Mouse (Mus musculus) liver, embryonic 13.5 days (tissue): ENCODE results near the gene Dcst2. TPM values are rescaled to one million over a fixed set of nuclear protein-coding genes. Genes with fewer than 3 reads are reported as not detected.

Experiments
- ATAC-seq: fragments of 200-750 bp; cut with Nextera tagmentation; 2 replicates; pipeline ENCODE4 v1.8.0; 2017; ENCODE audit warnings: low read depth, mild to moderate bottlenecking, moderate number of reproducible peaks, moderate library complexity
- DNase-seq: peaks from one replicate; pipeline ENCODE4 v3.0.0; 2022
- H3K27ac ChIP-seq: fragments of 300-500 bp; sonication (generic); 2 replicates; pipeline ENCODE4 v1.5.1; 2015; ENCODE audit warnings: moderate library complexity, mild to moderate bottlenecking, inconsistent platforms
- H3K27me3 ChIP-seq: fragments of 300-500 bp; sonication (generic); 2 replicates; pipeline ENCODE4 v1.6.1; 2015; ENCODE audit warnings: mild to moderate bottlenecking, inconsistent platforms
- H3K36me3 ChIP-seq: fragments of 300-500 bp; sonication (generic); 2 replicates; pipeline ENCODE4 v1.6.1; 2015; ENCODE audit warnings: mild to moderate bottlenecking, inconsistent platforms
- H3K4me1 ChIP-seq: fragments of 300-500 bp; sonication (generic); replicated peaks from 2 replicates; pipeline ENCODE4 v1.6.1; 2015; ENCODE audit warnings: inconsistent platforms
- H3K4me2 ChIP-seq: fragments of 300-500 bp; sonication (generic); 2 replicates; pipeline ENCODE4 v1.6.1; 2015; ENCODE audit warnings: inconsistent platforms, mild to moderate bottlenecking, moderate library complexity
- H3K4me3 ChIP-seq: fragments of 300-500 bp; sonication (generic); replicated peaks from 2 replicates; pipeline ENCODE4 v1.5.1; 2015; ENCODE audit warnings: mild to moderate bottlenecking, inconsistent platforms
- H3K9ac ChIP-seq: fragments of 300-500 bp; sonication (generic); 2 replicates; pipeline ENCODE4 v1.6.1; 2015; ENCODE audit warnings: mild to moderate bottlenecking, inconsistent platforms
- H3K9me3 ChIP-seq: fragments of 300-500 bp; sonication (generic); replicated peaks from 2 replicates; pipeline ENCODE4 v1.6.1; 2016; ENCODE audit warnings: inconsistent platforms
- WGBS: fragments of 180-500 bp; shearing (Covaris S2); methylation state at CpG from one replicate; pipeline ENCODE4 v1.1.7; 2015; ENCODE audit not compliant: insufficient replicate concordance; 5-methylcytosine and 5-hydroxymethylcytosine counted together
- polyA plus RNA-seq: library from polyadenylated mRNA; unstranded; fragments of >200 nt; fragmentation: Nextera tagmentation; extraction: Ambion mirVana; gene quantifications from 2 replicates; pipeline ENCODE4 v1.2.1, GENCODE M21; 2015

The Dcst2 gene
- polyA plus RNA-seq, 1 experiment from 2014 or later, result 0.08 TPM

DNA sequence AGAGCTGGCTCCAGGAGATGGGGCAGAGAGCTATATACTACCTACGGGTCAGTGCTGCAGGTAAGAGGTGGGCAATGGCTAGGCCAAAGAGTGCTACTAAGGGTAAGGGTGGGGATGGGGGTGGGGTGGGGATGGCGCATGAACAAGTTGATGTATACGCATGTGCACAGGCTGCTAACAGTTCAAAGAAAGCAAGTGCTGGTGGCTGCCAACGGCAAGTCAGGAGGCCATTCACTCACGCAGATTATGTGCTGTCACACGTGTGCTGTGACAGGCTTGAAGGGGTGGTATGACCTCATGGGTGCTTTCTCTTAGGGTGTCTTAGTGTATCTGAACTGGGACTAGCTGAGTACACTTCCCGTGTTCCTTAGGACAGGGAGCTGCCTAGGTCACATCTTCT, 39.6 kb downstream of the Dcst2 start:
- H3K27ac ChIP-seq, result no peak overlapping the region
- H3K9ac ChIP-seq, result no peak overlapping the region
- H3K4me3 ChIP-seq, result no peak overlapping the region
- peaks cover 9% of the 10 kb centered on the region for H3K4me1 ChIP-seq
- H3K4me2 ChIP-seq, result no peak overlapping the region
- H3K9me3 ChIP-seq, result no peaks in the 10 kb centered on the region
- H3K36me3 ChIP-seq, result peaks cover 53% of the 10 kb centered on the region
- WGBS, result 82% methylated on average over 7 of the region's 7 CpGs
- ATAC-seq (no peak), DNase-seq (no peak)
- H3K27me3 ChIP-seq, result no peaks in the 10 kb centered on the region

GRCm38 (mm10) chr3:89402693-89403092, 40.9 kb downstream of the Dcst2 start, which contains the start of gene Lenep:
Gene Lenep (minus strand): TSS chr3:89402793.
- Histone ChIP-seq H3K36me3 (peaks cover 64% of the 10 kb centered on the region), H3K27me3 (no peaks in the 10 kb centered on the region), H3K4me1 (0 out of 2 replicates have a peak, but pooled peaks cover 2% of the 10 kb centered on the region), H3K9ac (no peak within 1 kb of the TSS), H3K4me3 (no peak within 1 kb of the TSS), H3K4me2 (no peak within 1 kb of the TSS), H3K27ac (no peak within 1 kb of the TSS), H3K9me3 (no peaks in the 10 kb centered on the region)
- WGBS, result 66% methylated on average over 5 of the region's 5 CpGs
- DNase-seq (no peak), ATAC-seq (no peak)

DNA sequence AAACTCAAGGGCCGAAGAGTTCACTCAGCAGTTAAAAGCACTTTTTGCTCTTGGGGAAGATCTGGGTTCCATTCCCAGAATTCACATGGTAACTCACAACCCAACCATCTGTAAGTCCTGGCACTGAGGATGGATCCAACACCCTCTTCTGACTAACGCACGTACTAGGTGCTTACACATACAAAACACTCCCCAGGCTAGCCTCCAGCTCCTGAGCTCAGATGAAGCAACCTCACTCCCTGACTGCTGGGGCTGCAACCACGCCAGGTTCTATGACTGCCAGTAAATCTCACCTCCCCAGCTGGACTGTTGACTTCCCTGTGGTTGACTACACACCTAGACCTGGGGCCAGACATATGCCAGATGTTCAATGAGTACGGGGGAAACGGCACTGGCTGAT, 45.1 kb downstream of the Dcst2 start:
- peaks cover 64% of the 10 kb centered on the region for H3K36me3 ChIP-seq
- DNase-seq (no peak), ATAC-seq (no peak)
- H3K4me1 ChIP-seq, result peaks cover 24% of the 10 kb centered on the region
- no peak overlapping the region for H3K4me2 ChIP-seq
- no peaks in the 10 kb centered on the region for H3K9me3 ChIP-seq
- 81% methylated on average over 6 of the region's 6 CpGs for WGBS
- no peak overlapping the region for H3K27ac ChIP-seq
- no peaks in the 10 kb centered on the region for H3K27me3 ChIP-seq
- H3K9ac ChIP-seq, result no peak overlapping the region
- H3K4me3 ChIP-seq, result no peak overlapping the region

GRCm38 (mm10) chr3:89408448-89408847, 46.7 kb downstream of the Dcst2 start:
- Histone ChIP-seq H3K9me3 (no peaks in the 10 kb centered on the region), H3K9ac (no peak overlapping the region), H3K27me3 (no peaks in the 10 kb centered on the region), H3K27ac (no peak overlapping the region), H3K4me1 (peaks cover 31% of the 10 kb centered on the region), H3K4me2 (no peak overlapping the region), H3K36me3 (peaks cover 54% of the 10 kb centered on the region), H3K4me3 (no peak overlapping the region)
- WGBS, result 75% methylated on average over 16 of the region's 16 CpGs
- no peak for ATAC-seq
- DNase-seq, result no peak

DNA sequence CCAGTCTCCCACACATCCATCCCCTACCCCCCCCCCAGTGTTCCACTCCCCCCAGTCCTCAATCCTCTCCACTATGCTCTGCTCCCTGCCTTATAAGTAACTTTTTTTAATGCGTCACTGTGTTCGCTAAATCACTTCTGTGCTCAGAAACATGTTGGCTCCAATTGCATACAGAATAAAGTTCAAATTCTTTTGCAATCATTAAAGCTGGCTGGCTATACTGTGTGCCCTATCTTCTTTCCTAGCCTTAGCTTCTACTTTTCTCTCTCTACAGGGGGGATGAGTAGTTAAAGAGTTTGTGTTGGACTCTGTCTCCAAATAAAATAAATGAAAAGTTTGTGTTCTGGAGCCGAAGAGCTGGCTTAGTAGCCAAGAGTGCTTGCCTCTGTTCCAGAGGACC, 47.9 kb downstream of the Dcst2 start:
- no peak overlapping the region for H3K9ac ChIP-seq
- DNase-seq, result no peak
- H3K9me3 ChIP-seq, result 0 out of 2 replicates have a peak, but pooled peaks cover 2% of the 10 kb centered on the region
- 78% methylated on average over 3 of the region's 3 CpGs for WGBS
- ATAC-seq, result no peak
- no peak overlapping the region for H3K4me3 ChIP-seq
- 0 out of 2 replicates have a peak overlapping the region, but pooled peaks have one; percentile 85 for H3K4me2 ChIP-seq
- H3K36me3 ChIP-seq, result peaks cover 57% of the 10 kb centered on the region
- peaks cover 31% of the 10 kb centered on the region for H3K4me1 ChIP-seq
- no peak overlapping the region for H3K27ac ChIP-seq
- no peaks in the 10 kb centered on the region for H3K27me3 ChIP-seq

GRCm38 (mm10) chr3:89410864-89411263, 49.1 kb downstream of the Dcst2 start:
- Histone ChIP-seq H3K36me3 (peaks cover 58% of the 10 kb centered on the region), H3K4me2 (peak overlapping the region; percentile 85)
- DNase-seq, result no peak

GRCm38 (mm10) chr3:89411490-89412393, 50.0 kb downstream of the Dcst2 start, which contains the start of gene Flad1:
Gene Flad1 (minus strand): TSS chr3:89411870.
- ATAC-seq, result peak; percentile 100
- peak within 1 kb of the TSS; percentile 74 for H3K9ac ChIP-seq
- peak; percentile 97 for DNase-seq
- peak within 1 kb of the TSS; percentile 85 for H3K4me2 ChIP-seq
- H3K4me3 ChIP-seq, result peak within 1 kb of the TSS; percentile 68
- peaks cover 41% of the 10 kb centered on the region for H3K4me1 ChIP-seq
- 5% methylated on average over 28 of the region's 28 CpGs for WGBS
- peaks cover 61% of the 10 kb centered on the region for H3K36me3 ChIP-seq
- H3K27ac ChIP-seq, result peak within 1 kb of the TSS; percentile 70
- H3K27me3 ChIP-seq, result no peaks in the 10 kb centered on the region
- 0 out of 2 replicates have a peak, but pooled peaks cover 2% of the 10 kb centered on the region for H3K9me3 ChIP-seq

More at GRCm38 (mm10) chr3:89410864-89411263, 49.1 kb downstream of the Dcst2 start:
- ATAC-seq, result no peak
- no peaks in the 10 kb centered on the region for H3K27me3 ChIP-seq
- 68% methylated on average over 10 of the region's 10 CpGs for WGBS
- H3K9me3 ChIP-seq, result 0 out of 2 replicates have a peak, but pooled peaks cover 2% of the 10 kb centered on the region
- peaks cover 32% of the 10 kb centered on the region for H3K4me1 ChIP-seq
- H3K9ac ChIP-seq, result peak overlapping the region; percentile 74
- peak overlapping the region; percentile 68 for H3K4me3 ChIP-seq
- H3K27ac ChIP-seq, result peak overlapping the region; percentile 56; the same call in 1 of the 2 replicates

DNA sequence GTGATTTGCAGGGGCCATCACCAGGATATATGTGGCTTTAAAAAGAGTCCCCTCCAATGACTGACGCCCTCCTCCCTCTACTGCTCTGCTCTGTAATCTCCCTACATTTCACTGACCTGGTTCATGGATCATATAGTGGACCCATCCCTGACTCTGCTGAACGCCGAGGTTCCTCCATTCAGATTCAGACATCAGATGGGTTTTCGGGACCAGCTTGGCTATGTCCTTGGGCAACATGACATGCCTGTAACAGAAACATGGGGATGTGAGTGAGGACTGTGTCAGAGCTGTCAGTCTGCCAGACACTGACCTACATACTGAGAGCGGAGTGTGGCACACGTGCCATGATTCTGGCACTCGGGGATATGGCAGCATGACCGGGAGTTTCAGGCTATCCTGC, 54.4 kb downstream of the Dcst2 start:
- H3K4me3 ChIP-seq, result peak overlapping the region; percentile 76
- H3K4me2 ChIP-seq, result peak overlapping the region; percentile 97
- H3K9ac ChIP-seq, result no peak overlapping the region; the same call in 1 of the 2 replicates
- no peak overlapping the region for H3K27ac ChIP-seq
- H3K9me3 ChIP-seq, result 0 out of 2 replicates have a peak, but pooled peaks cover 2% of the 10 kb centered on the region
- peaks cover 50% of the 10 kb centered on the region for H3K4me1 ChIP-seq
- no peak for DNase-seq
- WGBS, result 92% methylated on average over 8 of the region's 8 CpGs
- peaks cover 40% of the 10 kb centered on the region for H3K36me3 ChIP-seq
- ATAC-seq, result no peak
- no peaks in the 10 kb centered on the region for H3K27me3 ChIP-seq

DNA sequence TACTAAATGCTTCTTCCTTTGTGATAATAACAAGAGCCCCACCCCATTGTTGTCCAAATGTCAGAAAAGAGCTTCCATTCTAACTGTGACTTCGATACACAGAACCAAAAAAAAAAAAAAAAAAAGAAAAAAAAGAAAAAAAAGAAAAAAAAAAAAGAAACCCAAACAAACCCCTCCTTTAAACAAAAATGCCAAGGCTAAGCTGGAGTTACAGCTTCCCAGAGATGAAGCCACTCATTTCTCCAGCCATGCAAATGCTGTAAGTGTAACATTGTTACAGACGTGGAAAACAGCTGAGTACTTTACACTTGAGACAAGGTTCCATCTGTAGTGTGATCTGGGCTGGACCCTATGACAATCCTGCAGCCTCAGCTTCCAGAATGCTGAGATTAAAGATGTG, 55.4 kb downstream of the Dcst2 start:
- no peak for DNase-seq
- H3K27me3 ChIP-seq, result no peaks in the 10 kb centered on the region
- 0 out of 2 replicates have a peak, but pooled peaks cover 2% of the 10 kb centered on the region for H3K9me3 ChIP-seq
- no peak for ATAC-seq
- H3K4me2 ChIP-seq, result peak overlapping the region; percentile 97
- H3K4me3 ChIP-seq, result peak overlapping the region; percentile 76
- WGBS, result 12% methylated on average over 2 of the region's 2 CpGs
- peak overlapping the region; percentile 89 for H3K9ac ChIP-seq
- H3K4me1 ChIP-seq, result peaks cover 54% of the 10 kb centered on the region
- H3K27ac ChIP-seq, result peak overlapping the region; percentile 98
- peaks cover 46% of the 10 kb centered on the region for H3K36me3 ChIP-seq

- H3K9ac ChIP-seq, result peak overlapping the region; percentile 89
- peaks cover 47% of the 10 kb centered on the region for H3K36me3 ChIP-seq
- peak overlapping the region; percentile 97 for H3K4me2 ChIP-seq
- ATAC-seq, result peak; percentile 6
- H3K4me3 ChIP-seq, result peak overlapping the region; percentile 76
- H3K4me1 ChIP-seq, result peaks cover 56% of the 10 kb centered on the region
- DNase-seq, result no peak
- H3K27ac ChIP-seq, result peak overlapping the region; percentile 98
- H3K27me3 ChIP-seq, result no peaks in the 10 kb centered on the region
- WGBS, result under 1% methylated on average over 20 of the region's 20 CpGs
- H3K9me3 ChIP-seq, result 0 out of 2 replicates have a peak, but pooled peaks cover 2% of the 10 kb centered on the region
Measured at GRCm38 (mm10) chr3:89417840-89418169, 56.0 kb downstream of the Dcst2 start.

DNA sequence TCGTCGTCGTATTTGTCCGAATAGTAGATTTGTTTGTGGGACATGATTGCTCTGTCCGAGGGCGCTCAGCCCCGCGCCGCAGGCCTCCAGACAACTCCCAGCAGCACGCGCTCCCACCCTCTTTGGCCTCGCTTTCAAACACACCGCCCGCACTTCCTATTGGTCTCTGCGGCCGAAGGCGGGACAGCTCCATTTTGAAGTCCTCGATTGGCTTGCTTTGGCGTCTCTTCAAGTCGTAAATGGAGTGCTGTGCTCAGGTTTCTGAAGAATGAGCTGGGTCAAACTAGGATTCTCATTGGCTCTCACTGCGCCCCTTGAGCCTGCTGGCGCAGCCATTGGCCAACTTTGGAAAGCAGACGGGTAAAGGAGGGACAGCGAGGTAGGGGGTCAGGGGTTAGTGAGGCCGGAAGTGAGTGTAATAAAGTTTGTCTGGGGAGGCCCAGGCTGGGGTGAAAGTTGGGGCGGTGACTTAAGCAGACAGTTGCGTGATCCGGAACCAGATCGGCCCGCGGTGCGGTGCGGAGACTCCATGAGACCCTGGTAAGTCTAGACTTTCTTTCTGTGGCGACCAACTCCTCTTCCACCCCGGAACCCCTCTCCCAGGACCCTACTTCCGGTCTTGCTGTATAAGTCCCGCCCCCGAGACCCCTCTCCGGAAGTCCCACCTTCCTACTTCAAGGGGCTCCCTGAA, 56.5 kb downstream of the Dcst2 start, which contains the start of the genes Cks1b and Shc1:
TSS of gene Cks1b (minus strand) at position 214 of the 691 bp plus-strand sequence.
TSS of gene Shc1 (plus strand) at position 274 of the 691 bp plus-strand sequence.
- Histone ChIP-seq H3K4me3 (peak within 1 kb of the TSS; percentile 76), H3K36me3 (peaks cover 46% of the 10 kb centered on the region), H3K27ac (peak within 1 kb of the TSS; percentile 98), H3K4me2 (peak within 1 kb of the TSS; percentile 97), H3K27me3 (no peaks in the 10 kb centered on the region), H3K4me1 (peaks cover 61% of the 10 kb centered on the region), H3K9ac (peak within 1 kb of the TSS; percentile 89), H3K9me3 (0 out of 2 replicates have a peak, but pooled peaks cover 2% of the 10 kb centered on the region)
- WGBS, result under 1% methylated on average over 39 of the region's 39 CpGs
- ATAC-seq (peak; percentile 89), DNase-seq (peak; percentile 94)
